Mouse (Mus musculus) lung, adult 2 months (tissue): ENCODE measurements around the gene Ugt1a6a. TPM values are rescaled to one million over a fixed set of nuclear protein-coding genes. Genes with fewer than 3 reads are reported as not detected.
"Not testable (repeated sequence)": the region's sequence is repeated elsewhere in the genome, so short reads cannot be mapped to it uniquely, and the experiment has no call there.

Experiments used
- DNase-seq: peaks from one replicate; pipeline ENCODE4 v3.0.0; 2022
- H3K4me1 ChIP-seq: fragments of 200-500 bp; 2 replicates; pipeline ENCODE4 v1.6.1; 2011; ENCODE audit warnings: low read length; ENCODE audit not compliant: control insufficient read depth, insufficient read depth
- H3K4me3 ChIP-seq: fragments of 200-500 bp; replicated peaks from 2 replicates; pipeline ENCODE3; 2011; ENCODE audit warnings: low read depth, mild to moderate bottlenecking, control low read depth, low read length; ENCODE audit errors: extremely low read depth
- CTCF ChIP-seq: fragments of 200-500 bp; IDR thresholded peaks from 2 replicates; pipeline ENCODE4 v1.5.1; 2011; ENCODE audit warnings: mild to moderate bottlenecking, low read length, control low read depth; ENCODE audit not compliant: insufficient read depth
- POLR2A ChIP-seq: fragments of 200-500 bp; IDR thresholded peaks from 2 replicates; pipeline ENCODE4 v1.6.1; 2011; ENCODE audit warnings: low read depth, mild to moderate bottlenecking, control low read depth, low read length, borderline replicate concordance; ENCODE audit errors: extremely low read depth
- WGBS: fragments of 180-500 bp; shearing (Covaris S2); methylation state at CpG from one replicate; pipeline ENCODE4 v1.1.7; 2018; 5-methylcytosine and 5-hydroxymethylcytosine counted together
- polyA plus RNA-seq: library from polyadenylated mRNA; depleted of rRNA; stranded (reverse); fragments of >200 nt; gene quantifications from 2 replicates; pipeline ENCODE4 v1.2.3, GENCODE M21; 2012; rRNA removed

Ugt1a6a gene
- 34.5 and 45.3 TPM in 2 replicates for polyA plus RNA-seq

GRCm38 (mm10) chr1:88134457-88135011, at the start of gene Ugt1a6a:
Gene Ugt1a6a (plus strand): TSS chr1:88134809.
- peaks cover 12% of the 10 kb centered on the region for H3K4me1 ChIP-seq
- DNase-seq: peak; percentile 38
- not testable (repeated sequence) for H3K4me3 ChIP-seq
- 19% methylated on average over 5 of the region's 5 CpGs for WGBS

GRCm38 (mm10) chr1:88086125-88086524, 48.5 kb upstream of the Ugt1a6a start:
- TF ChIP-seq CTCF: no peak
- no peak for TF ChIP-seq POLR2A
- Histone ChIP-seq H3K4me1 (no peaks in the 10 kb centered on the region), H3K4me3 (no peak overlapping the region)
- no peak for DNase-seq
- WGBS: 53% methylated on average over 1 of the region's 1 CpGs

GRCm38 (mm10) chr1:88087513-88087912, 47.1 kb upstream of the Ugt1a6a start, which contains the start of gene Ugt1a8:
Gene Ugt1a8 (plus strand): TSS chr1:88087813.
- no peak for DNase-seq
- no peak for TF ChIP-seq POLR2A
- no peaks in the 10 kb centered on the region for H3K4me1 ChIP-seq
- 59% methylated on average over 3 of the region's 3 CpGs for WGBS
- H3K4me3 ChIP-seq: no peak within 1 kb of the TSS

- H3K4me1 ChIP-seq: no peaks in the 10 kb centered on the region; the same call in 1 of the 2 replicates
- TF ChIP-seq POLR2A: no peak
- TF ChIP-seq CTCF: no peak
These were observed 42.3 kb upstream of the Ugt1a6a start for GRCm38 (mm10) chr1:88092341-88092740.

GRCm38 (mm10) chr1:88094270-88094676, 40.3 kb upstream of the Ugt1a6a start:
- WGBS: 45% methylated on average over 3 of the region's 3 CpGs
- TF ChIP-seq CTCF: peak; percentile 41; the same call in 1 of the 2 replicates
- not testable (repeated sequence) for DNase-seq, H3K4me3 ChIP-seq, H3K4me1 ChIP-seq

More at GRCm38 (mm10) chr1:88092341-88092740, 42.3 kb upstream of the Ugt1a6a start:
- DNase-seq: no peak
- no peak overlapping the region for H3K4me3 ChIP-seq

GRCm38 (mm10) chr1:88094941-88095492, 39.6 kb upstream of the Ugt1a6a start, which contains the start of gene Ugt1a7c:
Gene Ugt1a7c (plus strand): TSS chr1:88095062.
- Histone ChIP-seq H3K4me1 (no peaks in the 10 kb centered on the region; the same call in 1 of the 2 replicates), H3K4me3 (peak within 1 kb of the TSS; percentile 66)
- no peak for TF ChIP-seq CTCF
- no peak for TF ChIP-seq POLR2A
- DNase-seq: peak; percentile 32
- WGBS: 20% methylated on average over 10 of the region's 10 CpGs

- H3K4me1 ChIP-seq, H3K4me3 ChIP-seq, DNase-seq: not testable (repeated sequence)
- 75% methylated on average over 3 of the region's 3 CpGs for WGBS
These were observed 36.1 kb upstream of the Ugt1a6a start for GRCm38 (mm10) chr1:88098546-88098945.

- H3K4me1 ChIP-seq, DNase-seq, H3K4me3 ChIP-seq: not testable (repeated sequence)
- 67% methylated on average over 2 of the region's 2 CpGs for WGBS
These were observed 34.9 kb upstream of the Ugt1a6a start for GRCm38 (mm10) chr1:88099691-88100090.

GRCm38 (mm10) chr1:88103019-88103418, 31.6 kb upstream of the Ugt1a6a start, which contains the start of gene Ugt1a6b:
Gene Ugt1a6b (plus strand): TSS chr1:88103252.
- H3K4me3 ChIP-seq, H3K4me1 ChIP-seq, DNase-seq: not testable (repeated sequence)
- 24% methylated on average over 3 of the region's 3 CpGs for WGBS

- not testable (repeated sequence) for H3K4me1 ChIP-seq, DNase-seq, H3K4me3 ChIP-seq
- WGBS: 65% methylated on average over 4 of the region's 5 CpGs
These were observed 30.7 kb upstream of the Ugt1a6a start for GRCm38 (mm10) chr1:88103697-88104468.
